Mouse (Mus musculus) layer of hippocampus, postnatal 10 days (tissue): ENCODE measurements around the gene Ccdc87. TPM values are rescaled to one million over a fixed set of nuclear protein-coding genes. Genes with fewer than 3 reads are reported as not detected.

ENCODE experiments used
- DNase-seq, 2 experiments: peaks; one replicate each; pipeline ENCODE4 v3.0.0; 2021; ENCODE audit warnings: low spot score in 2 of 2
- total RNA-seq, 2 experiments: library from RNA; stranded (reverse); gene quantifications; 2 replicates each; pipeline ENCODE4 v1.2.3; 2021

Ccdc87 gene
- total RNA-seq, 2 experiments from 2014 or later: 1.9 to 2.6 TPM

- no peak for DNase-seq
These were observed 50.6 kb downstream of the Ccdc87 start for GRCm38 (mm10) chr19:4889791-4890190.

GRCm38 (mm10) chr19:4891798-4892197, 52.6 kb downstream of the Ccdc87 start:
- DNase-seq: no peak

Other genes starting within 250 kb of the Ccdc87 start
- gene Lrfn4, start 223.7 kb upstream of the Ccdc87 start, total RNA-seq: 10 to 100 TPM; 67.0 to 67.3 TPM
- 10 to 100 TPM; 19.8 to 20.9 TPM for gene Rce1, start 213.7 kb upstream of the Ccdc87 start, total RNA-seq
- 1 to 10 TPM; 2.1 to 2.3 TPM for gene Gm960, start 140.7 kb upstream of the Ccdc87 start, total RNA-seq
- gene Sptbn2, start 128.2 kb upstream of the Ccdc87 start, total RNA-seq: 100 to 1,000 TPM; 545 to 601 TPM
- 10 to 100 TPM; 16.6 to 16.8 TPM for gene Rbm4b, start 82.9 kb upstream of the Ccdc87 start, total RNA-seq
- 10 to 100 TPM; 68.7 to 71.1 TPM for gene Rbm4, start 45.5 kb upstream of the Ccdc87 start, total RNA-seq
- gene Gm21992, start 27.8 kb upstream of the Ccdc87 start, total RNA-seq: 10 to 100 TPM; 20.7 to 22.3 TPM
- gene Rbm14, start 27.7 kb upstream of the Ccdc87 start, total RNA-seq: 10 to 100 TPM; 41.2 to 49.4 TPM
- gene Ccs, start within 50 bp of the Ccdc87 start, total RNA-seq: 10 to 100 TPM; 39.4 to 47.5 TPM
- 100 to 1,000 TPM in 1 of 2 experiments, 10 to 100 TPM in 1; 95.2 to 102 TPM for gene Ctsf, start 15.8 kb downstream of the Ccdc87 start, total RNA-seq
- 1 to 10 TPM; 1.9 to 2.1 TPM for gene Actn3, start 38.5 kb downstream of the Ccdc87 start, total RNA-seq
- gene Zdhhc24, start 39.3 kb downstream of the Ccdc87 start, total RNA-seq: 10 to 100 TPM; 23.5 to 26.3 TPM
- gene Bbs1, start 67.3 kb downstream of the Ccdc87 start, total RNA-seq: 10 to 100 TPM; 31.3 to 34.8 TPM
- 10 to 100 TPM; 62.0 to 62.7 TPM for gene Dpp3, start 88.9 kb downstream of the Ccdc87 start, total RNA-seq
- 10 to 100 TPM; 18.0 to 18.4 TPM for gene Peli3, start 103.8 kb downstream of the Ccdc87 start, total RNA-seq
- gene Mrpl11, start 122.8 kb downstream of the Ccdc87 start, total RNA-seq: 10 to 100 TPM; 62.7 to 68.8 TPM
- gene Npas4, start 150.9 kb downstream of the Ccdc87 start, total RNA-seq: 1 to 10 TPM; 4.8 to 5.0 TPM
- 10 to 100 TPM; 21.0 to 21.9 TPM for gene Slc29a2, start 184.5 kb downstream of the Ccdc87 start, total RNA-seq
- 100 to 1,000 TPM; 125 to 126 TPM for gene B4gat1, start 199.5 kb downstream of the Ccdc87 start, total RNA-seq
- gene AC124502.3, start 199.5 kb downstream of the Ccdc87 start, total RNA-seq: 1 to 10 TPM; 3.4 to 6.9 TPM
- gene Brms1, start 202.0 kb downstream of the Ccdc87 start, total RNA-seq: 10 to 100 TPM in 1 of 2 experiments, 1 to 10 TPM in 1; 8.7 to 11.9 TPM
- gene Rin1, start 211.1 kb downstream of the Ccdc87 start, total RNA-seq: 10 to 100 TPM; 26.4 to 26.6 TPM
- gene Cd248, start 228.7 kb downstream of the Ccdc87 start, total RNA-seq: 10 to 100 TPM in 1 of 2 experiments, 1 to 10 TPM in 1; 9.9 to 10.2 TPM
- 10 to 100 TPM; 96.6 to 98.0 TPM for gene Tmem151a, start 246.2 kb downstream of the Ccdc87 start, total RNA-seq
- gene Yif1a, start 249.2 kb downstream of the Ccdc87 start, total RNA-seq: 10 to 100 TPM; 24.7 to 29.9 TPM